Mouse (Mus musculus): ENCODE measurements around the gene Myo1d. TPM values are rescaled to one million over a fixed set of nuclear protein-coding genes. Genes with fewer than 3 reads are reported as not detected.

Myo1d gene
- polyA plus RNA-seq, 2 experiments from 2014 or later, result 0.37 to 0.79 TPM

GRCm38 (mm10) chr11:80503281-80503680, 276.5 kb downstream of the Myo1d start:
- no peak for ATAC-seq

- ATAC-seq, result no peak
Measured at GRCm38 (mm10) chr11:80499550-80499952, 280.3 kb downstream of the Myo1d start.

- ATAC-seq, result no peak
Measured at GRCm38 (mm10) chr11:80498328-80499070, 281.3 kb downstream of the Myo1d start.

GRCm38 (mm10) chr11:80497225-80497919, 282.5 kb downstream of the Myo1d start:
- no peak for ATAC-seq

GRCm38 (mm10) chr11:80496640-80497039, 283.2 kb downstream of the Myo1d start:
- ATAC-seq, result no peak

GRCm38 (mm10) chr11:80495972-80496371, 283.9 kb downstream of the Myo1d start:
- no peak for ATAC-seq

GRCm38 (mm10) chr11:80494852-80495251, 285.0 kb downstream of the Myo1d start:
- ATAC-seq, result no peak

GRCm38 (mm10) chr11:80493186-80493585, 286.6 kb downstream of the Myo1d start:
- ATAC-seq, result no peak

- no peak for ATAC-seq
Measured at GRCm38 (mm10) chr11:80490831-80491230, 289.0 kb downstream of the Myo1d start.

- ATAC-seq, result peak; percentile 70
Measured at GRCm38 (mm10) chr11:80489882-80490196, 290.0 kb downstream of the Myo1d start.

- peak; percentile 39 for ATAC-seq
Measured at GRCm38 (mm10) chr11:80489172-80489881, 290.5 kb downstream of the Myo1d start.

GRCm38 (mm10) chr11:80487904-80488587, 291.8 kb downstream of the Myo1d start:
- no peak for ATAC-seq

GRCm38 (mm10) chr11:80485622-80486206, 294.1 kb downstream of the Myo1d start:
- no peak for ATAC-seq

GRCm38 (mm10) chr11:80485120-80485551, 294.7 kb downstream of the Myo1d start:
- ATAC-seq, result no peak

- no peak for ATAC-seq
Measured at GRCm38 (mm10) chr11:80484191-80484791, 295.5 kb downstream of the Myo1d start.

GRCm38 (mm10) chr11:80483536-80484067, 296.2 kb downstream of the Myo1d start:
- no peak for ATAC-seq

- no peak for ATAC-seq
Measured at GRCm38 (mm10) chr11:80482921-80483320, 296.9 kb downstream of the Myo1d start.

GRCm38 (mm10) chr11:80482347-80482746, 297.5 kb downstream of the Myo1d start:
- ATAC-seq, result no peak

- no peak for ATAC-seq
Measured at GRCm38 (mm10) chr11:80481409-80482050, 298.3 kb downstream of the Myo1d start.

- no peak for ATAC-seq
Measured at GRCm38 (mm10) chr11:80479906-80480866, 299.6 kb downstream of the Myo1d start.
